11 mouse cellular contexts compared by ENCODE assay signal in the genomic region with DNA sequence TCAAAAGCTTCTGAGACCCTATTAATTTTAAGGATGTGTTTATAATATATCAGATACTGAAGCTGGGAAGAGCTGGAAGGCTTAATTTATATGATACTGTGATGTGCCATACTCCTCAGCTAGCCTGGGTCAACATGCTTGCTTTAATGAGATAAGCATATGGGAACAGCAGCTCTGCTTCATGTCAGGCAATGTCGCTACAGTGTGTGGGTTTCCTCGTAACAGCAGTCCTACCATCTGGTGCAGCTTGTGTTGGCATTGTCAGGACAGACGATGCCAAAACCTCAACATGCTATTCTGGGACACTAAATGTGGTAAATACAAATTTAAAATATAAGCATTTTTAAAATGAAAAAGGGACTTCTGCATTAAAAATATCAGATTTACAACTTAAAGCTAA. TPM values are rescaled to one million over a fixed set of nuclear protein-coding genes. Genes with fewer than 3 reads are reported as not detected.
DNase-seq lines count a peak whose midpoint lies in the region; ATAC-seq and TF ChIP-seq lines count a peak whose summit lies in the region.
"Had no signal": no experiment of that assay in that cellular context is flagged by ENCODE, and none has a peak within 500 bp of the region (broad histone marks: within the 10 kb centered on the region; RNA-seq: fewer than 3 reads in every experiment).

No protein-coding gene starts in this region.

- H3K27ac ChIP-seq in forebrain, embryonic 16.5 days (ENCODE audit: low read length) = peak overlapping the region; percentile 27; the same call in 1 of the 2 replicates
- no peak overlapping the region for H3K27ac ChIP-seq in lung, postnatal 0 days (ENCODE audit: low read length)
- H3K27ac ChIP-seq: gastrocnemius, adult 2 months had no signal

- H3K4me2 ChIP-seq in forebrain, embryonic 16.5 days (ENCODE audit: low read length) = no peak overlapping the region
- H3K4me2 ChIP-seq in lung, postnatal 0 days (replicated peaks; ENCODE audit: low read depth, low read length) = no peak overlapping the region

- H3K36me3 ChIP-seq in forebrain, embryonic 16.5 days (ENCODE audit: control insufficient read depth, insufficient read depth) = no peaks in the 10 kb centered on the region
- H3K36me3 ChIP-seq in lung, postnatal 0 days (ENCODE audit: insufficient read depth, low read length) = no peaks in the 10 kb centered on the region

- H3K9ac ChIP-seq in forebrain, embryonic 16.5 days (replicated peaks; ENCODE audit: low read depth, low read length) = no peak overlapping the region
- H3K9ac ChIP-seq in lung, postnatal 0 days (replicated peaks; ENCODE audit: low read depth) = no peak overlapping the region

- peaks cover 10% of the 10 kb centered on the region for H3K4me1 ChIP-seq in forebrain, embryonic 16.5 days (replicated peaks; ENCODE audit: control insufficient read depth, insufficient read depth, low read length)
- no peaks in the 10 kb centered on the region for H3K4me1 ChIP-seq in lung, postnatal 0 days (ENCODE audit: insufficient read depth, low read depth, low read length)

- H3K4me3 ChIP-seq in forebrain, embryonic 16.5 days (replicated peaks; ENCODE audit: low read length) = no peak overlapping the region
- H3K4me3 ChIP-seq in lung, postnatal 0 days (ENCODE audit: low read depth, low read length) = no peak overlapping the region
- H3K4me3 ChIP-seq: gastrocnemius, adult 2 months had no signal

- 50% methylated on average over 3 of the region's 3 CpGs for WGBS in forebrain, embryonic 16.5 days
- WGBS in lung, postnatal 0 days = 74% methylated on average over 3 of the region's 3 CpGs

- peak; percentile 95 for ATAC-seq in forebrain, embryonic 16.5 days
- no peak for ATAC-seq in granulocyte monocyte progenitor cell, adult 5-6 weeks (replicated peaks; ENCODE audit: poor library complexity, severe bottlenecking)
- ATAC-seq in lung, postnatal 0 days = no peak

- TF ChIP-seq EP300 in lung, postnatal 0 days (IDR thresholded peaks at IDR 0.05) = no peak

- H3K27me3 ChIP-seq in forebrain, embryonic 16.5 days (replicated peaks; ENCODE audit: control insufficient read depth, insufficient read depth, low read length) = no peaks in the 10 kb centered on the region
- no peaks in the 10 kb centered on the region for H3K27me3 ChIP-seq in lung, postnatal 0 days (replicated peaks; ENCODE audit: insufficient read depth, low read length)

- no peaks in the 10 kb centered on the region for H3K9me3 ChIP-seq in forebrain, embryonic 16.5 days (ENCODE audit: control insufficient read depth, low read length)
- no peaks in the 10 kb centered on the region for H3K9me3 ChIP-seq in lung, postnatal 0 days (ENCODE audit: low read length)

- peak; percentile 36 for DNase-seq in heart, adult 11 months
- DNase-seq in heart, adult 18-20 months = no peak
- DNase-seq in left cerebral cortex, adult 18-20 months (ENCODE audit: low spot score in 2 of 2) = peak; percentile 70 to 72
- DNase-seq in right cerebral cortex, postnatal 25 days = peak; percentile 67
- no peak for DNase-seq in yolk sac, embryonic 10.5 days (ENCODE audit: low spot score)
- no peak for DNase-seq in lung, postnatal 0 days (ENCODE audit: low spot score)
- DNase-seq: adrenal gland, adult 2 months; gastrocnemius, adult 2 months; thymus, postnatal 14 days had no signal

- TF ChIP-seq CTCF in lung, postnatal 0 days (IDR thresholded peaks at IDR 0.05) = no peak

RNA-seq across cellular contexts. Expression of a gene that starts 40.9 kb away (rescaled TPM):
- 10 to 100 TPM; 97.3 to 98.3 TPM for total RNA-seq in heart, adult 18-20 months (2021)
- 67.0 and 74.7 TPM in 2 replicates for polyA plus RNA-seq in forebrain, embryonic 16.5 days (2015; fragmentation: Nextera tagmentation; extraction: Ambion mirVana)
- 100 to 1,000 TPM; 138 to 139 TPM for total RNA-seq in left cerebral cortex, adult 18-20 months (2021)
- total RNA-seq in granulocyte monocyte progenitor cell, adult 5-6 weeks (2014; fragmentation: Nextera tagmentation) = 27.0 and 30.8 TPM in 2 replicates
- 42.0 and 45.4 TPM in 2 replicates for total RNA-seq in granulocyte monocyte progenitor cell, adult 5-6 weeks (2017)
- polyA plus RNA-seq in lung, postnatal 0 days (2015; fragmentation: Nextera tagmentation; extraction: Ambion mirVana) = 41.6 and 50.5 TPM in 2 replicates

Comparison
In these comparisons a context has a peak if more than half of its experiments do, and no peak if none do; other contexts are left out.
1. DNase-seq: peak in heart, adult 11 months (single experiment), left cerebral cortex, adult 18-20 months (2 of 2) and right cerebral cortex, postnatal 25 days (single experiment); none in heart, adult 18-20 months (0 of 2), yolk sac, embryonic 10.5 days (single experiment) and lung, postnatal 0 days (single experiment).